Mouse (Mus musculus) kidney, adult 2 months (tissue): ENCODE data around the gene Iqcf3. TPM values are rescaled to one million over a fixed set of nuclear protein-coding genes. Genes with fewer than 3 reads are reported as not detected.
A peak's percentile ranks its signal among the peaks of the same experiment; 100 is the strongest.

Experiments used
- DNase-seq: peaks from one replicate; pipeline ENCODE4 v3.0.0; 2021
- H3K27ac ChIP-seq: fragments of 200-500 bp; 2 replicates; pipeline ENCODE4 v1.5.1; 2012; ENCODE audit warnings: low read depth, low read length, control low read depth, inconsistent platforms; ENCODE audit not compliant: insufficient read depth
- H3K27me3 ChIP-seq: fragments of 200-500 bp; replicated peaks from 2 replicates; pipeline ENCODE4 v1.6.1; 2012; ENCODE audit warnings: mild to moderate bottlenecking, moderate library complexity, low read length, inconsistent platforms; ENCODE audit not compliant: control insufficient read depth, insufficient read depth
- H3K36me3 ChIP-seq: fragments of 200-500 bp; 2 replicates; pipeline ENCODE4 v1.6.1; 2012; ENCODE audit warnings: mild to moderate bottlenecking, moderate library complexity, low read length, inconsistent platforms; ENCODE audit not compliant: control insufficient read depth, insufficient read depth
- H3K4me1 ChIP-seq: fragments of 200-500 bp; 2 replicates; pipeline ENCODE4 v1.6.1; 2011; ENCODE audit warnings: low read length; ENCODE audit not compliant: control insufficient read depth, insufficient read depth
- H3K4me3 ChIP-seq: fragments of 200-500 bp; 2 replicates; pipeline ENCODE4 v1.5.1; 2011; ENCODE audit warnings: mild to moderate bottlenecking, low read depth, low read length, control low read depth; ENCODE audit not compliant: insufficient read depth
- CTCF ChIP-seq: fragments of 200-500 bp; conservative IDR thresholded peaks from 2 replicates; pipeline ENCODE4 v1.5.1; 2011; ENCODE audit warnings: low read depth, mild to moderate bottlenecking, control low read depth, low read length, moderate library complexity, mixed read lengths; ENCODE audit not compliant: insufficient read depth, insufficient read length
- POLR2A ChIP-seq: fragments of 200-500 bp; IDR thresholded peaks from one replicate; pipeline ENCODE4 v1.6.1; 2011; ENCODE audit warnings: low read depth, low read length, control low read depth
- WGBS: fragments of 180-500 bp; shearing (Covaris S2); methylation state at CpG from one replicate; pipeline ENCODE4 v1.1.7; 2018; 5-methylcytosine and 5-hydroxymethylcytosine counted together
- polyA plus RNA-seq: library from polyadenylated mRNA; depleted of rRNA; stranded (reverse); fragments of >200 nt; gene quantifications from 2 replicates; pipeline ENCODE4 v1.2.3, GENCODE M21; 2012

Gene Iqcf3
- polyA plus RNA-seq, 1 experiment, result 0.06 TPM

GRCm38 (mm10) chr9:106466721-106467120 lies 94.7 kb downstream of the Iqcf3 start:
- H3K4me3 ChIP-seq, result no peak overlapping the region
- 89% methylated on average over 6 of the region's 6 CpGs for WGBS
- no peak for DNase-seq
- no peak for TF ChIP-seq POLR2A
- TF ChIP-seq CTCF, result no peak
- H3K27me3 ChIP-seq, result no peaks in the 10 kb centered on the region
- no peaks in the 10 kb centered on the region for H3K36me3 ChIP-seq
- H3K27ac ChIP-seq, result no peak overlapping the region
- no peaks in the 10 kb centered on the region for H3K4me1 ChIP-seq

- Histone ChIP-seq H3K4me1 (no peaks in the 10 kb centered on the region), H3K27me3 (no peaks in the 10 kb centered on the region), H3K4me3 (peak within 1 kb of the TSS; percentile 61), H3K36me3 (no peaks in the 10 kb centered on the region), H3K27ac (no peak within 1 kb of the TSS)
- WGBS, result 23% methylated on average over 26 of the region's 26 CpGs
- TF ChIP-seq CTCF, result no peak
- no peak for TF ChIP-seq POLR2A
- no peak for DNase-seq
Measured at GRCm38 (mm10) chr9:106465571-106466200, 95.7 kb downstream of the Iqcf3 start, which contains the start of gene Gpr62. Gpr62 (minus strand) TSS chr9:106465938.

- H3K27me3 ChIP-seq, result no peaks in the 10 kb centered on the region
- H3K36me3 ChIP-seq, result no peaks in the 10 kb centered on the region
- peak overlapping the region; percentile 61 for H3K4me3 ChIP-seq
- no peak overlapping the region for H3K27ac ChIP-seq
- peak; percentile 55 for DNase-seq
- no peaks in the 10 kb centered on the region for H3K4me1 ChIP-seq
- 3% methylated on average over 98 of the region's 99 CpGs for WGBS
- TF ChIP-seq CTCF (no peak), POLR2A (no peak)
Measured at GRCm38 (mm10) chr9:106464751-106465541, 96.5 kb downstream of the Iqcf3 start.

- WGBS, result 90% methylated on average over 21 of the region's 21 CpGs
- DNase-seq, result no peak
- H3K27ac ChIP-seq, result no peak overlapping the region
Measured at GRCm38 (mm10) chr9:106463122-106464063, 98.0 kb downstream of the Iqcf3 start.

GRCm38 (mm10) chr9:106462430-106462800 lies 99.0 kb downstream of the Iqcf3 start:
- Histone ChIP-seq H3K27ac (no peak overlapping the region), H3K36me3 (no peaks in the 10 kb centered on the region), H3K27me3 (no peaks in the 10 kb centered on the region), H3K4me3 (no peak overlapping the region), H3K4me1 (no peaks in the 10 kb centered on the region)
- WGBS, result 97% methylated on average over 12 of the region's 12 CpGs
- no peak for DNase-seq
- TF ChIP-seq CTCF, result no peak
- no peak for TF ChIP-seq POLR2A

More at GRCm38 (mm10) chr9:106463122-106464063, 98.0 kb downstream of the Iqcf3 start:
- Histone ChIP-seq H3K4me1 (no peaks in the 10 kb centered on the region), H3K36me3 (no peaks in the 10 kb centered on the region), H3K4me3 (no peak overlapping the region), H3K27me3 (no peaks in the 10 kb centered on the region)
- no peak for TF ChIP-seq CTCF
- no peak for TF ChIP-seq POLR2A

GRCm38 (mm10) chr9:106461641-106462429 lies 99.6 kb downstream of the Iqcf3 start:
- no peak for TF ChIP-seq POLR2A
- TF ChIP-seq CTCF, result no peak
- H3K4me1 ChIP-seq, result no peaks in the 10 kb centered on the region
- DNase-seq, result no peak
- H3K27ac ChIP-seq, result no peak overlapping the region
- 90% methylated on average over 16 of the region's 16 CpGs for WGBS
- no peak overlapping the region for H3K4me3 ChIP-seq
- H3K36me3 ChIP-seq, result no peaks in the 10 kb centered on the region
- no peaks in the 10 kb centered on the region for H3K27me3 ChIP-seq
